Mouse (Mus musculus): Measurements from ENCODE around the gene Ppm1a.

DNA sequence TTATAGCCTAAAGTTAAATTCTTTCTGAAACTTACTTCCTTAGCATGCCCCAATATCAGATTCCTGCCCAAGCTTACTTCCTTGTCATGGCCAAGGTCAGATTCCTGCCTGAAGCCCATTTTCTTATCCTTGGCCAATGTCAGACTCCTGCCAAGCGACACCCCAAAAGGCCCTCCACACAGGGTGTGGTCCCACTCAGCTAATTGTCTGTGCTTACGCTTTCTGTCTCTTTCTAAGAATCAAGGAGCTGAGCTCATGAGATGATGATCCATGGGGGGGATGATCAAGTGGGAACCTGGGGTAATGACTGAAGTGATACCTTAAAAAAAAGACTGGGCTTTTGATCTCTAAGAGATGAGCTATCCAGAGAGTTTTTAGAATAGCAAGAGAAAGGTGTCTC lies 42.4 kb upstream of the Ppm1a start:
- TF ChIP-seq CHD2 (IDR thresholded peaks at IDR 0.05; ENCODE audit: low read depth, low read length) (no peak), ZC3H11A (IDR thresholded peaks at IDR 0.05; ENCODE audit: borderline replicate concordance, low read depth, low read length) (no peak), ZNF384 (IDR thresholded peaks at IDR 0.05; ENCODE audit: low read depth, low read length) (no peak)

Data from ES-E14 (cell line).